Mouse (Mus musculus): ENCODE measurements around the gene Aldh4a1.

DNA sequence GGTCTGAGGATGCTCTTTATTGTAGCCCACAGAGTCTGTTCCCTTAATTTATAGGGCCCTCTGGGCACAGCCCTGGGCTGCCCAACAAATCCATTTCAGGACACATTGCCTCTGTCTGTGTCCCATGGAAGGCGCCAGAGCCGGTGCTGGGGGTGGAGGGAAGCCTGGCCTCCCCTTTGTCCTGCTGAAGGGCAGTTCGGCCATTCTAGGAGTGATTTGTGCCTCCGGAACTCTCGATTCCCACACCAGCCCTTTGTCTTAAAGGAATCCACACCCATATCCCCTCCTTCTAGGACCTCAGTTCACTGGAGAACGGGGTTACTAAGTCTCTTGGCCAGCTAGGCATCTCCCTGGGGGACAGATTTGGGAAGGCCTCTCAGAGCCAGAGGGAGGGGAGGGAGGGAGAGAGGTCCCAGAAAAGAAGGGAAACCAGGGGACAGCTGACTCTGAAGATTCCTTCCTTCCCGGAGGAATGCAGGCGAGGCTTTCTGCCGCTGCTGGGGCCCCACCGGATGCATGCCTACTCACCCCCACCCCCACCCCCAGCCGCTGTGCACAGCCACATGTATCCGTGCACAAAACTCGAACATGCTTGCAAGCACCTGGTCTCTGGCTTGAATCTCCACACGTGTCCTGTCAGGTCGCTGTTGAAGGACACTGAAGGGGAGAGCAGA is 41.9 kb upstream of the Aldh4a1 start:
- no peak for TF ChIP-seq CTCF (IDR thresholded peaks at IDR 0.05; ENCODE audit: low read depth)
- TF ChIP-seq EP300 (optimal IDR thresholded peaks at IDR 0.05): no peak
